ENCODE assay signal across 10 mouse cellular contexts in the genomic region with DNA sequence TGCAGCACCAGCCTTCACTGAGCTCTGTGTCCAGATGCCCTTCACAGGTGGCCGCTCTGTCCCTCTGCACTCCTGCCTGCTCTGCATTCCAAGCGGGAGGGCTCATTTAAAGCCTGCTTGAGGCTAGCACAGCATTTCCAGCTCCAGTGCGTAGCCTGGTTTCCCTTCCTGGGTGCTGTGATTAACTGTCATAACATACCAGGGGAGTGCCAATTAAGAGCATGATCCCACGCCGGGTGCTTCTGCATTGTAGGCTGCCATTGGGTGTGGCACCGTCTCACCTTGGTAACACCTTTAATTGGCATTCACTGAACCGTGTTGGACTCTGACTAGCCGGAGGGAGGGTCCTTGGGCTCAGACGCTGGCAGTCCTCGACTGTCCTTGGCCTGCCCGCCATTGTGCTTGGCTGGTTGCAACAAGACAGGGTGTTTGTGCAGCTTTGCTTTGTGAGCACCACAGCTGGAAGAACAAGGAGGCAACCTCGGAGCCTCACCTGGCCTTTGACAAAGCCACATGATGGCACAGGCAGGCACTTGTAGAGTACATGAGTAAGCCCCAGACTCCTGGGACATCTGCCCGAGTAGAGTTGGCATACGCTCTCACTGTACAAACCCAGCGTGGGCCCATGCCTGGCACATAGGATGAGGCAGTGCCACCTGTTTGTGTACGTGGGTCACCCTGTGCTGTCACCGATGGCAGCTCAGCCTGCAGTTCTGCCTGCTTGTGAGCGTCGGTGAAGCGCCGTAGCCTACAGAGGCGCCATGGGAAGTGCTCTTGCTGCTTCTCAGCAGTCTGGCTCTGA. TPM values are rescaled to one million over a fixed set of nuclear protein-coding genes. Genes with fewer than 3 reads are reported as not detected.
A peak's percentile ranks its signal among the peaks of the same experiment; 100 is the strongest.
DNase-seq lines count a peak whose midpoint lies in the region; ATAC-seq lines count a peak whose summit lies in the region.
"Had no signal": no experiment of that assay in that cellular context is flagged by ENCODE, and none has a peak within 500 bp of the region (broad histone marks: within the 10 kb centered on the region; RNA-seq: fewer than 3 reads in every experiment).

No protein-coding gene starts in this region.

- H3K27me3 ChIP-seq in lung, embryonic 16.5 days (ENCODE audit: control insufficient read depth, insufficient read depth, low read depth, low read length), result no peaks in the 10 kb centered on the region
- no peaks in the 10 kb centered on the region for H3K27me3 ChIP-seq in forebrain, embryonic 11.5 days (ENCODE audit: control insufficient read depth, insufficient read depth, low read length)
- no peaks in the 10 kb centered on the region for H3K27me3 ChIP-seq in limb, embryonic 10.5 days (ENCODE audit: low read depth, poor library complexity, severe bottlenecking)
- H3K27me3 ChIP-seq: embryonic facial prominence, embryonic 13.5 days had no signal

- 0 out of 2 replicates have a peak, but pooled peaks cover 3% of the 10 kb centered on the region for H3K36me3 ChIP-seq in lung, embryonic 16.5 days (ENCODE audit: control insufficient read depth, insufficient read depth, low read length)
- no peaks in the 10 kb centered on the region for H3K36me3 ChIP-seq in forebrain, embryonic 11.5 days (ENCODE audit: control insufficient read depth, insufficient read depth, low read length)
- peaks cover 19% of the 10 kb centered on the region for H3K36me3 ChIP-seq in limb, embryonic 10.5 days
- H3K36me3 ChIP-seq: embryonic facial prominence, embryonic 13.5 days had no signal

- H3K9me3 ChIP-seq in lung, embryonic 16.5 days (ENCODE audit: control insufficient read depth, low read length), result no peaks in the 10 kb centered on the region
- no peaks in the 10 kb centered on the region for H3K9me3 ChIP-seq in forebrain, embryonic 11.5 days (ENCODE audit: control insufficient read depth, low read length)
- no peaks in the 10 kb centered on the region for H3K9me3 ChIP-seq in limb, embryonic 10.5 days (replicated peaks)
- H3K9me3 ChIP-seq: embryonic facial prominence, embryonic 13.5 days had no signal

- 71% methylated on average over 22 of the region's 22 CpGs for WGBS in lung, embryonic 16.5 days
- WGBS in forebrain, embryonic 11.5 days, result 84% methylated on average over 22 of the region's 22 CpGs
- WGBS in limb, embryonic 10.5 days, result 88% methylated on average over 22 of the region's 22 CpGs

- no peak overlapping the region for H3K4me3 ChIP-seq in lung, embryonic 16.5 days (ENCODE audit: low read length)
- H3K4me3 ChIP-seq in forebrain, embryonic 11.5 days (ENCODE audit: low read depth, low read length), result no peak overlapping the region
- no peak overlapping the region for H3K4me3 ChIP-seq in limb, embryonic 10.5 days
- H3K4me3 ChIP-seq: embryonic facial prominence, embryonic 13.5 days had no signal

- H3K4me1 ChIP-seq in lung, embryonic 16.5 days (replicated peaks; ENCODE audit: control insufficient read depth, insufficient read depth, low read length), result peaks cover 72% of the 10 kb centered on the region
- H3K4me1 ChIP-seq in forebrain, embryonic 11.5 days (replicated peaks; ENCODE audit: control insufficient read depth, insufficient read depth, low read length), result peaks cover 10% of the 10 kb centered on the region
- H3K4me1 ChIP-seq in limb, embryonic 10.5 days, result peaks cover 62% of the 10 kb centered on the region

- H3K4me2 ChIP-seq in lung, embryonic 16.5 days (ENCODE audit: low read depth, low read length), result no peak overlapping the region
- H3K4me2 ChIP-seq in forebrain, embryonic 11.5 days (ENCODE audit: low read depth, low read length, severe bottlenecking), result no peak overlapping the region
- H3K4me2 ChIP-seq: embryonic facial prominence, embryonic 13.5 days had no signal

- H3K9ac ChIP-seq in lung, embryonic 16.5 days (ENCODE audit: low read length), result no peak overlapping the region
- H3K9ac ChIP-seq in forebrain, embryonic 11.5 days (ENCODE audit: low read length), result no peak overlapping the region
- H3K9ac ChIP-seq: embryonic facial prominence, embryonic 13.5 days had no signal

- no peak for DNase-seq in lung, postnatal 36 days
- DNase-seq in forebrain, embryonic 11.5 days (ENCODE audit: low spot score), result no peak
- peak; percentile 77 for DNase-seq in kidney, adult 18-20 months
- no peak for DNase-seq in limb, embryonic 10.5 days (ENCODE audit: low spot score)
- DNase-seq in adrenal gland, postnatal 25 days, result no peak
- no peak for DNase-seq in ovary, postnatal 36 days (ENCODE audit: low spot score)
- DNase-seq in embryo, embryonic 10 days (ENCODE audit: low spot score), result no peak

- peak overlapping the region; percentile 92 for H3K27ac ChIP-seq in lung, embryonic 16.5 days (ENCODE audit: low read length)
- H3K27ac ChIP-seq in forebrain, embryonic 11.5 days (ENCODE audit: low read depth, low read length), result 0 out of 2 replicates have a peak overlapping the region, but pooled peaks have one; percentile 25
- H3K27ac ChIP-seq in limb, embryonic 10.5 days, result peak overlapping the region; percentile 20; the same call in 1 of the 2 replicates

- ATAC-seq in lung, embryonic 16.5 days (ENCODE audit: low read depth), result no peak
- no peak for ATAC-seq in forebrain, embryonic 11.5 days (replicated peaks; ENCODE audit: low FRiP score)

RNA-seq across cellular contexts. Expression of a gene that starts 57.4 kb away (rescaled TPM):
- 5.2 and 5.5 TPM in 2 replicates for polyA plus RNA-seq in lung, embryonic 16.5 days (2015; fragmentation: Nextera tagmentation; extraction: Ambion mirVana)
- 0.39 and 1.0 TPM in 2 replicates for polyA plus RNA-seq in forebrain, embryonic 11.5 days (2014; fragmentation: Nextera tagmentation; extraction: Ambion mirVana)
- 0.97 and 1.1 TPM in 2 replicates for polyA plus RNA-seq in limb, embryonic 10.5 days (2016; fragmentation: Nextera tagmentation; extraction: Ambion mirVana)
- total RNA-seq in adrenal gland, postnatal 25 days (2021), result not detected in 2 replicates
- total RNA-seq: liver, adult 2 months had no signal
- polyA plus RNA-seq: liver, adult 2 months had no signal

Comparison
In these comparisons a context has a peak if more than half of its experiments do, and no peak if none do; other contexts are left out.
1. H3K27ac ChIP-seq: peak in every context shown above with its lines; median percentile 92 in lung, embryonic 16.5 days; 25 in forebrain, embryonic 11.5 days; 20 in limb, embryonic 10.5 days.